Mouse (Mus musculus): ENCODE measurements at regions not wholly inside any gene's neighbourhood (a gene's known extent, or its start where the extent isn't known, plus 50 kb on each side); places are given as distances from the start of the nearest gene placed in this dataset.

GRCm38 (mm10) chr16:30194836-30195235, 72.5 kb downstream of the Cpn2 start:
- no peak for TF ChIP-seq POLR2A (IDR thresholded peaks at IDR 0.05; ENCODE audit: low read depth, low read length)
- no peak for TF ChIP-seq CTCF (IDR thresholded peaks at IDR 0.05; ENCODE audit: extremely low read depth, insufficient read depth, insufficient read length, insufficient replicate concordance)
